Mouse (Mus musculus) heart, embryonic 15.5 days (tissue): ENCODE data around the gene Cst6. TPM values are rescaled to one million over a fixed set of nuclear protein-coding genes. Genes with fewer than 3 reads are reported as not detected.

Experiments used
- ATAC-seq: fragments of 200-750 bp; cut with Nextera tagmentation; replicated peaks from 2 replicates; pipeline ENCODE4 v1.8.0; 2017; ENCODE audit warnings: low read depth, moderate TSS enrichment; ENCODE audit not compliant: insufficient number of reproducible peaks, insufficient read depth, low FRiP score
- H3K27ac ChIP-seq: fragments of 300-500 bp; sonication (generic); 2 replicates; pipeline ENCODE4 v1.5.1; 2015; ENCODE audit warnings: mild to moderate bottlenecking, inconsistent platforms
- H3K27me3 ChIP-seq: fragments of 300-500 bp; sonication (generic); 2 replicates; pipeline ENCODE4 v1.6.1; 2015; ENCODE audit warnings: inconsistent platforms
- H3K36me3 ChIP-seq: fragments of 300-500 bp; sonication (generic); 2 replicates; pipeline ENCODE4 v1.6.1; 2015; ENCODE audit warnings: mild to moderate bottlenecking, inconsistent platforms
- H3K4me1 ChIP-seq: fragments of 300-500 bp; sonication (generic); replicated peaks from 2 replicates; pipeline ENCODE4 v1.6.1; 2015; ENCODE audit warnings: inconsistent platforms
- H3K4me2 ChIP-seq: fragments of 300-500 bp; sonication (generic); 2 replicates; pipeline ENCODE4 v1.6.1; 2015; ENCODE audit warnings: inconsistent platforms, mild to moderate bottlenecking, moderate library complexity
- H3K4me3 ChIP-seq: fragments of 300-500 bp; sonication (generic); 2 replicates; pipeline ENCODE4 v1.5.1; 2015; ENCODE audit warnings: mild to moderate bottlenecking, inconsistent platforms
- H3K9ac ChIP-seq: fragments of 300-500 bp; sonication (generic); 2 replicates; pipeline ENCODE4 v1.6.1; 2015; ENCODE audit warnings: mild to moderate bottlenecking, inconsistent platforms
- H3K9me3 ChIP-seq: fragments of 300-500 bp; sonication (generic); replicated peaks from 2 replicates; pipeline ENCODE4 v1.6.1; 2016; ENCODE audit warnings: inconsistent platforms
- whole genome bisulfite sequencing: fragments of 180-500 bp; shearing (Covaris S2); methylation state at CpG from one replicate; pipeline ENCODE4 v1.1.7; 2015; ENCODE audit warnings: mixed read lengths; 5-methylcytosine and 5-hydroxymethylcytosine counted together
- polyA plus RNA-seq: library from polyadenylated mRNA; unstranded; fragments of >200 nt; fragmentation: Nextera tagmentation; extraction: Ambion mirVana; gene quantifications from 2 replicates; pipeline ENCODE4 v1.2.1, GENCODE M21; 2015

Cst6 gene
- polyA plus RNA-seq, 1 experiment from 2014 or later, result 1.4 TPM

GRCm38 (mm10) chr19:5348526-5349501 lies 560 bp downstream of the Cst6 start:
- Histone ChIP-seq H3K27me3 (0 out of 2 replicates have a peak, but pooled peaks cover 3% of the 10 kb centered on the region), H3K27ac (no peak overlapping the region), H3K4me1 (peaks cover 10% of the 10 kb centered on the region; the same call in 1 of the 2 replicates), H3K36me3 (no peaks in the 10 kb centered on the region), H3K4me2 (peak overlapping the region; percentile 90), H3K4me3 (peak overlapping the region; percentile 49), H3K9me3 (no peaks in the 10 kb centered on the region), H3K9ac (peak overlapping the region; percentile 41)
- no peak for ATAC-seq
- 5% methylated on average over 34 of the region's 34 CpGs for WGBS

- peaks cover 10% of the 10 kb centered on the region; the same call in 1 of the 2 replicates for H3K4me1 ChIP-seq
- H3K4me2 ChIP-seq, result no peak overlapping the region
- no peak overlapping the region for H3K9ac ChIP-seq
- WGBS, result 71% methylated on average over 6 of the region's 6 CpGs
- no peak overlapping the region for H3K4me3 ChIP-seq
- no peaks in the 10 kb centered on the region for H3K36me3 ChIP-seq
- no peak for ATAC-seq
- no peaks in the 10 kb centered on the region for H3K9me3 ChIP-seq
- H3K27me3 ChIP-seq, result 0 out of 2 replicates have a peak, but pooled peaks cover 3% of the 10 kb centered on the region
- H3K27ac ChIP-seq, result no peak overlapping the region
These were observed 1.3 kb downstream of the Cst6 start for GRCm38 (mm10) chr19:5348064-5348463.

- no peak overlapping the region for H3K9ac ChIP-seq
- peak; percentile 72 for ATAC-seq
- H3K27me3 ChIP-seq, result 0 out of 2 replicates have a peak, but pooled peaks cover 3% of the 10 kb centered on the region
- H3K4me3 ChIP-seq, result no peak overlapping the region
- no peaks in the 10 kb centered on the region for H3K9me3 ChIP-seq
- no peak overlapping the region for H3K4me2 ChIP-seq
- H3K36me3 ChIP-seq, result no peaks in the 10 kb centered on the region
- no peak overlapping the region for H3K27ac ChIP-seq
- H3K4me1 ChIP-seq, result peaks cover 10% of the 10 kb centered on the region; the same call in 1 of the 2 replicates
- WGBS, result 60% methylated on average over 6 of the region's 6 CpGs
These were observed 3.9 kb downstream of the Cst6 start for GRCm38 (mm10) chr19:5345297-5346131.

DNA sequence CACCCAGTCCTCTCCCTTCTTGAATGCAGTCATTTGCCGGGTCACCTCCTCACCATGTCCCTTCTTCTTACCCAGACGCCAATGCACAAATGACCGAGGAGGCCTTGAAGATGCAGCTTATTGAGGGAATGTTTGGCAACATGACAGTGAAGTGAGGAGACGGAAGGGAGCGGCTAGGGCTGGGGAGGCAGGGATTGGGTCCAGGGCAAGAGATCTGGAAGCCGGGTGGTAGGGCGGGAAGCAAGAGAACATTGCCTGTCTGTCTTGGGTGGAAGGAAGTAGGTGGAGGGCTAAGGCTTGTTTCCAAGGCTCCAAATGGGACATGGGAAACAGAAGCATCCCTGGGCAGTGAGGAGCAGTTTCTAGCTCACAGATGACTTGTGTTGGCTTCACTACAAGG lies 8.0 kb downstream of the Cst6 start:
- Histone ChIP-seq H3K36me3 (no peaks in the 10 kb centered on the region), H3K27me3 (no peaks in the 10 kb centered on the region), H3K4me2 (no peak overlapping the region), H3K9ac (no peak overlapping the region), H3K4me1 (0 out of 2 replicates have a peak, but pooled peaks cover 4% of the 10 kb centered on the region), H3K9me3 (no peaks in the 10 kb centered on the region), H3K27ac (no peak overlapping the region), H3K4me3 (no peak overlapping the region)
- WGBS, result 76% methylated on average over 7 of the region's 7 CpGs
- no peak for ATAC-seq

- Histone ChIP-seq H3K27ac (no peak overlapping the region), H3K36me3 (no peaks in the 10 kb centered on the region), H3K9me3 (no peaks in the 10 kb centered on the region), H3K4me1 (peaks cover 7% of the 10 kb centered on the region), H3K4me3 (no peak overlapping the region), H3K4me2 (no peak overlapping the region), H3K27me3 (no peaks in the 10 kb centered on the region), H3K9ac (no peak overlapping the region)
- 18% methylated on average over 5 of the region's 5 CpGs for WGBS
- no peak for ATAC-seq
These were observed 11.4 kb downstream of the Cst6 start for GRCm38 (mm10) chr19:5337975-5338374.

- WGBS, result 79% methylated on average over 6 of the region's 6 CpGs
These were observed 13.9 kb downstream of the Cst6 start, which contains the start of gene Catsper1 for GRCm38 (mm10) chr19:5335441-5335840. Catsper1 (plus strand) TSS chr19:5335741.

GRCm38 (mm10) chr19:5334741-5335140 lies 14.6 kb downstream of the Cst6 start:
- peak; percentile 47; the same call in 1 of the 2 replicates for ATAC-seq
- Histone ChIP-seq H3K27me3 (no peaks in the 10 kb centered on the region), H3K9ac (no peak overlapping the region), H3K4me1 (peaks cover 7% of the 10 kb centered on the region), H3K4me2 (no peak overlapping the region), H3K36me3 (no peaks in the 10 kb centered on the region), H3K9me3 (no peaks in the 10 kb centered on the region), H3K27ac (peak overlapping the region; percentile 32), H3K4me3 (no peak overlapping the region)
- WGBS, result 28% methylated on average over 5 of the region's 5 CpGs

More at GRCm38 (mm10) chr19:5335441-5335840, 13.9 kb downstream of the Cst6 start, which contains the start of gene Catsper1:
- Histone ChIP-seq H3K9ac (no peak within 1 kb of the TSS), H3K9me3 (no peaks in the 10 kb centered on the region), H3K27me3 (no peaks in the 10 kb centered on the region), H3K36me3 (no peaks in the 10 kb centered on the region), H3K4me2 (no peak within 1 kb of the TSS), H3K27ac (peak within 1 kb of the TSS; percentile 32), H3K4me1 (peaks cover 7% of the 10 kb centered on the region), H3K4me3 (no peak within 1 kb of the TSS)
- no peak for ATAC-seq

DNA sequence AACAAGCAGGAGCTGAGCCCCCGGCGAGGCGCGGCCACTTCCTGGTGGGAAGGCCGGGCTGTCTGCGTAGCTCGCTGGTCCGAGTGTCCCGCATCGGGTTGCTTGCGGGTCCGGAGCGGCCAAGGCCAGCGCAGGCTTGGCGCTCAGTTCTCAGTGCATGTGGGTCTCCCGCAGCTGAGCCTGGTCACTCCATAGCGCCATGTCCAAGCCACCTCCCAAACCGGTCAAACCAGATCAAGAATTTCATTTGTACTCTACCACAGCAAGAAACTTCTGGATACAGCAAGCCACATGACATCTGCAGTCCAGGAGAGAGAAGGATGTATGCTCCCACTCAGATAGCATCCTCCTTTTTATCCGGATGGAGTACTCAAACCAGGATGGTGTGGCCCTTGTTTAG lies 21.4 kb downstream of the Cst6 start:
- Histone ChIP-seq H3K4me3 (no peak overlapping the region), H3K9me3 (no peaks in the 10 kb centered on the region)
- no peak for ATAC-seq

DNA sequence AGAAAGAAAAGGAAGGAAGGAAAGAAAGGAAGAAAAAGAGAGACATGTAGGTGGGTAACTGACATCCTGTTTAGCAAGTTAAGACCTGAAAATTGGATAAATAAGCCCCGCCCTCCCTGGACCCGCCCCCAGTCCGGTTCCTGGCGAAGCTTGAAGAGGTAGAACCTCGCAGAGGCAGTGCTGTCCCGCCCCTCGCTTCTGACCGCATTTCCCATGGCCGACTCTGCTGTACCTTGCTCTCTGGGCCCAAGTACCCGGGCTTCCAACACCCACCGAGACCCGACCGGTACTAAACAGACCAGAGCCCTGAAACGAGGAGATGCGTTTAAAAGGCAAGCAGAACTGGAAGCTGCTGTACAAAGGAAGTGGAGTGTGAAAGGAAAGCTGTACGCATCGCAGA lies 25.6 kb downstream of the Cst6 start:
- H3K27me3 ChIP-seq, result no peaks in the 10 kb centered on the region
- no peak overlapping the region for H3K9ac ChIP-seq
- no peaks in the 10 kb centered on the region for H3K9me3 ChIP-seq
- WGBS, result 54% methylated on average over 17 of the region's 17 CpGs
- H3K4me2 ChIP-seq, result no peak overlapping the region
- no peak for ATAC-seq
- H3K36me3 ChIP-seq, result no peaks in the 10 kb centered on the region
- no peak overlapping the region for H3K4me3 ChIP-seq
- H3K4me1 ChIP-seq, result no peaks in the 10 kb centered on the region
- H3K27ac ChIP-seq, result no peak overlapping the region

More for the DNA sequence above, 21.4 kb downstream of the Cst6 start:
- WGBS, result 76% methylated on average over 19 of the region's 19 CpGs
- Histone ChIP-seq H3K4me2 (no peak overlapping the region), H3K4me1 (no peaks in the 10 kb centered on the region), H3K9ac (no peak overlapping the region), H3K36me3 (no peaks in the 10 kb centered on the region), H3K27ac (no peak overlapping the region), H3K27me3 (no peaks in the 10 kb centered on the region)

DNA sequence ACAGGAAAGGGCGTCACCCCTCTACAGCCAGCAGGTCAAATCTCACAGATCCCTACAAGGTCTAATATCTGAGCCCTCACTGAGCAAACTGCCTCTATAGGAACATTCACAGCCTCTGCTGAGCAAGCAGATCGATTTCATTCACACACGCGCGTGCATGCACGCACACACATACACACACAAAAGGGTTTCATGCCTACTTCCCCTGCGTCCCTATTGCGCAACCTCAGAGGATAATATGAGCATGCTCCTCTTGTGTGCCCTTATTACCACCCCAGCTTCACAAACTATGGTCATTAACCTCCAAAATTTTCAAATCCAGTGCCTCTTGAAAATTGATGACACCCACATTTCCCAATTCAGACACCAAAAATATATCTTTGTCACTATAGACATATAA lies 36.2 kb downstream of the Cst6 start:
- no peaks in the 10 kb centered on the region for H3K4me1 ChIP-seq
- WGBS, result 80% methylated on average over 8 of the region's 8 CpGs
- peaks cover 4% of the 10 kb centered on the region; the same call in 1 of the 2 replicates for H3K9me3 ChIP-seq
- no peak overlapping the region for H3K27ac ChIP-seq
- H3K4me2 ChIP-seq, result no peak overlapping the region
- no peak overlapping the region for H3K4me3 ChIP-seq
- ATAC-seq, result no peak
- H3K9ac ChIP-seq, result no peak overlapping the region
- no peaks in the 10 kb centered on the region for H3K27me3 ChIP-seq
- H3K36me3 ChIP-seq, result no peaks in the 10 kb centered on the region

- H3K4me2 ChIP-seq, result no peak overlapping the region
- H3K9me3 ChIP-seq, result no peaks in the 10 kb centered on the region
- peaks cover 18% of the 10 kb centered on the region for H3K27me3 ChIP-seq
- H3K27ac ChIP-seq, result no peak overlapping the region
- H3K4me3 ChIP-seq, result no peak overlapping the region
- no peak overlapping the region for H3K9ac ChIP-seq
- 79% methylated on average over 7 of the region's 7 CpGs for WGBS
- peaks cover 6% of the 10 kb centered on the region; the same call in 1 of the 2 replicates for H3K4me1 ChIP-seq
- no peaks in the 10 kb centered on the region for H3K36me3 ChIP-seq
- ATAC-seq, result no peak
These were observed 40.3 kb downstream of the Cst6 start for GRCm38 (mm10) chr19:5309025-5309424.
